Mouse (Mus musculus) ES-Bruce4 (cell line): ENCODE data around the gene Hap1. TPM values are rescaled to one million over a fixed set of nuclear protein-coding genes. Genes with fewer than 3 reads are reported as not detected.
A peak's percentile ranks its signal among the peaks of the same experiment; 100 is the strongest.
"Not testable (repeated sequence)": the region's sequence is repeated elsewhere in the genome, so short reads cannot be mapped to it uniquely, and the experiment has no call there.

Experiments used
- H3K27ac ChIP-seq: 2 replicates; pipeline ENCODE4 v1.5.1; 2012; ENCODE audit warnings: low read length, inconsistent platforms; ENCODE audit not compliant: insufficient read depth
- H3K27me3 ChIP-seq: 2 replicates; pipeline ENCODE4 v1.6.1; 2012; ENCODE audit warnings: mild to moderate bottlenecking, low read length, inconsistent platforms; ENCODE audit not compliant: control insufficient read depth, poor library complexity, insufficient read depth, severe bottlenecking
- H3K36me3 ChIP-seq: 2 replicates; pipeline ENCODE4 v1.6.1; 2012; ENCODE audit warnings: inconsistent platforms, mild to moderate bottlenecking, low read length, moderate library complexity; ENCODE audit not compliant: control insufficient read depth, poor library complexity, insufficient read depth, severe bottlenecking
- H3K4me1 ChIP-seq: one replicate; pipeline ENCODE4 v1.8.1; 2011; ENCODE audit warnings: low read length; ENCODE audit not compliant: control insufficient read depth, insufficient read depth
- H3K4me3 ChIP-seq: 2 replicates; pipeline ENCODE4 v1.5.1; 2011; ENCODE audit warnings: low read depth, mild to moderate bottlenecking, low read length
- H3K9ac ChIP-seq: 2 replicates; pipeline ENCODE4 v1.6.1; 2012; ENCODE audit warnings: low read depth, mild to moderate bottlenecking, inconsistent platforms; ENCODE audit not compliant: poor library complexity, severe bottlenecking
- H3K9me3 ChIP-seq: replicated peaks from 2 replicates; pipeline ENCODE4 v1.6.1; 2012; ENCODE audit warnings: mild to moderate bottlenecking, low read length, inconsistent platforms; ENCODE audit not compliant: control insufficient read depth, poor library complexity, insufficient read depth, severe bottlenecking
- CTCF ChIP-seq: IDR thresholded peaks from one replicate; pipeline ENCODE4 v1.8.1; 2011; ENCODE audit warnings: low read depth, low read length
- EP300 ChIP-seq: IDR thresholded peaks from 2 replicates; pipeline ENCODE4 v1.6.1; 2011; ENCODE audit warnings: low read depth, low read length; ENCODE audit not compliant: insufficient read depth
- POLR2A ChIP-seq: IDR thresholded peaks from one replicate; pipeline ENCODE4 v1.8.1; 2011; ENCODE audit warnings: low read length; ENCODE audit not compliant: insufficient read depth
- polyA plus RNA-seq: library from polyadenylated mRNA; stranded (reverse); fragments of >200 nt; gene quantifications from 2 replicates; pipeline ENCODE4 v1.2.4, GENCODE M21; 2011; ENCODE audit warnings: low read depth; ENCODE audit not compliant: missing spikeins, insufficient read depth, insufficient read length

The Hap1 gene
- polyA plus RNA-seq, 1 experiment = 12.7 TPM

DNA sequence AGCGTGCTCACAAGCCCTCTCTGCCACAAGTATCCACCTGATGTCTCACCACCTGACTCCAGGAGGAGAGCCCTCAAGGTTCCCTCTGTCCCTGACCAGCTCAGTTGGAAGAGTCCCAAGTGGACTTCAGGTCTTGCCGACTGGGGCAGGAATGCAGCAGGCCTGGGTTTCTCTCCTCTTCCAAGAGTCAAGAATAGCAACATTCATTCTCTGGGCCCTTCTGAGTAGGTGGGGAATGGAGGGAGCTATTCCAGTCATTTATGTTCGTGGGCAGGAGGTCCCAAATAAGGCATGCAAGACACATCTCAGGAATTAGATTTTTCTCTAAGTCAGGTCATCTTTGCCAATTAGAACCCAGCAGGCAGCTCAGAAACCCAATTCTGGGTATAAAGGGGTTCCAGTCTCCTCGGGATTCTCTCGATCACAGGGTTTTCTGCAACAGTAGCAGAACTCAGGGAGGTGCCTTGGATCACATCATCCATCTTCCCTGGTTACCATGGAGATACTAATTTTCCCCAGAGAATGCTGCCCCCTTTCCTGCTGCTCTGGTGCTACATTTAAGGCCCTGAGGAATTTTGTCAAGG is 43.7 kb downstream of the Hap1 start:
- TF ChIP-seq EP300 = no peak
- no peak for TF ChIP-seq POLR2A
- TF ChIP-seq CTCF = no peak

DNA sequence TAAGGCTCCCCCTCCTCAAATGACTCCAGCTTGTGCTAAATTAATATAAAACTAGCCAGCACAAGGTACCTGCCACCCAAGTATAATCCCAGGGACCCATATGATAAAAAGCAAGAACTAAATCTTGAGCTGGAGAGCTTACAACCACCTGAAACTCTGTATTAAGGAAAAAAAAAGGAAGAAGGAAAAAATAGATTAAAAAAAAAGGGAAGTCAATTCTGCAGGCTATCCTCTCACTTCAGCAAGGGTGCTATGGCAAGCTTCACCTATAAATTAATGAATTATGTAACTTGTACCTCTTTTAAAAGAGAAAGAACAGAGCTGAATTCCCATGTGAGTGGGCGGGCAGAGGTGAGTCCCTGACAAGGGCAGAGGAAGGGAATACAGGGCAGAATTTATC is 44.3 kb downstream of the Hap1 start:
- H3K27ac ChIP-seq = no peak overlapping the region
- H3K9ac ChIP-seq = no peak overlapping the region
- TF ChIP-seq EP300 (no peak), CTCF (no peak), POLR2A (no peak)
- H3K4me3 ChIP-seq = no peak overlapping the region
- peaks cover 5% of the 10 kb centered on the region for H3K4me1 ChIP-seq
- no peaks in the 10 kb centered on the region for H3K27me3 ChIP-seq
- H3K36me3 ChIP-seq = no peaks in the 10 kb centered on the region
- no peaks in the 10 kb centered on the region for H3K9me3 ChIP-seq

More for the DNA sequence above, 43.7 kb downstream of the Hap1 start:
- H3K4me1 ChIP-seq = peaks cover 5% of the 10 kb centered on the region
- H3K27ac ChIP-seq = no peak overlapping the region
- H3K4me3 ChIP-seq = no peak overlapping the region
- H3K27me3 ChIP-seq = no peaks in the 10 kb centered on the region
- no peaks in the 10 kb centered on the region for H3K36me3 ChIP-seq
- no peak overlapping the region for H3K9ac ChIP-seq
- H3K9me3 ChIP-seq = no peaks in the 10 kb centered on the region

DNA sequence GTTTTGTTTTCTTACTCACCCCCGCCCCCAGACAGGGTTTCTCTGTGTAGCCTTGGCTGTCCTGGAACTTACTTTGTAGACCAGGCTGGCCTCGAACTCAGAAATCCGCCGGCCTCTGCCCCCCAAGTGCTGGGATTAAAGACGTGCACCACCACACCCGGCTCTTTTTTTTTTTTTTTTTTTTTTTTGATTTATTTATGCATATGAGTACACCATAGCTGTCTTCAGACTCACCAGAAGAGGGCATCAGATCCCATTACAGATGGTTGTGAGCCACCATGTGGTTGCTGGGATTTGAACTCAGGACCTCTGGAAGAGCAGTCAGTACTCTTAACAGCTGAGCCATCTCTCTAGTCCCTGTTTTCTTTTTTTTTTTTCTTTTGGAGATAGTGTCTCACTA is 47.3 kb downstream of the Hap1 start:
- not testable (repeated sequence) for H3K27ac ChIP-seq, H3K27me3 ChIP-seq, H3K9me3 ChIP-seq, H3K4me1 ChIP-seq, H3K9ac ChIP-seq, H3K36me3 ChIP-seq, H3K4me3 ChIP-seq

DNA sequence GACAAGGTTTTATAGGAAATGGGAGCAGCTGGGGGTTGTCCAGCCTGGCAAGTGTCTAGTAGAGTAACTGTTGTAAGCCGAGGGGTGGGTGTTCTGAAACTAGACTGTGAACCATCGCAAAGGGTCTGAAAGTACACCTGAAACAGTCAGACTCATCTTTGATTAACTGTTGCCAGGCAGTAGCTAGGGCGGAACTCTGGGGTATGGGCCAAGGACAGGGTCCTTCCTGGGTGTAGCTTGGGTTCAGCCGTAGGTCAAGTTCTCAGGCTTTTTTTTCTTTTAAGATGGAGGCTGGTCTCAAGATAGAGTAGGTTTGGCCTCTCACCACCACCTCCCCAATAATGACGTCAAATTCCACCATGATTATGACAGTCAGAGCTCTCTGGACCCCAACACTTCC is 48.0 kb downstream of the Hap1 start:
- TF ChIP-seq EP300 (no peak), CTCF (no peak), POLR2A (no peak)
- no peaks in the 10 kb centered on the region for H3K27me3 ChIP-seq
- peaks cover 3% of the 10 kb centered on the region for H3K4me1 ChIP-seq
- H3K27ac ChIP-seq = peak overlapping the region; percentile 21
- no peaks in the 10 kb centered on the region for H3K36me3 ChIP-seq
- H3K9me3 ChIP-seq = no peaks in the 10 kb centered on the region
- no peak overlapping the region for H3K4me3 ChIP-seq
- no peak overlapping the region for H3K9ac ChIP-seq

DNA sequence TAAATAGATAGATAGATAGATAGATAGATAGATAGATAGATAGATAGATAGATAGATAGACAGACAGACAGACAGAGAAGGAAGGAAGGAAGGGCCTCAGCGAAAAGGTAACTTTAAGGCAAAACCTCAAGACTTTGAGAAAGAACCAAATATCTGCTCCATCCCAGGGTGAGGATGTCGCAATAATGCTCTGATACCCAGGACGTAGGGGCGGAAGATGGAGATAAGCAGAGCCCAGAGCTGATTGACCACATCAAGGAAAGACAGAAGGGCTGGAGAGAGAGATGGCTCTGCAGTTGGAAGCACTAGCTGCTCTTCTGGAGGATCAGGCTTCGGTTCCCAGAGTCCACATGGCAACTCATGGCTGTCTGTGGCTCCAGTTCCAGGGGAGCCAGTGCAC is 54.6 kb downstream of the Hap1 start:
- no peak overlapping the region for H3K9ac ChIP-seq
- H3K27me3 ChIP-seq = no peaks in the 10 kb centered on the region
- TF ChIP-seq CTCF (no peak), POLR2A (no peak), EP300 (no peak)
- H3K36me3 ChIP-seq = no peaks in the 10 kb centered on the region
- no peak overlapping the region for H3K27ac ChIP-seq
- H3K4me3 ChIP-seq = no peak overlapping the region
- H3K9me3 ChIP-seq = no peaks in the 10 kb centered on the region
- no peaks in the 10 kb centered on the region for H3K4me1 ChIP-seq

DNA sequence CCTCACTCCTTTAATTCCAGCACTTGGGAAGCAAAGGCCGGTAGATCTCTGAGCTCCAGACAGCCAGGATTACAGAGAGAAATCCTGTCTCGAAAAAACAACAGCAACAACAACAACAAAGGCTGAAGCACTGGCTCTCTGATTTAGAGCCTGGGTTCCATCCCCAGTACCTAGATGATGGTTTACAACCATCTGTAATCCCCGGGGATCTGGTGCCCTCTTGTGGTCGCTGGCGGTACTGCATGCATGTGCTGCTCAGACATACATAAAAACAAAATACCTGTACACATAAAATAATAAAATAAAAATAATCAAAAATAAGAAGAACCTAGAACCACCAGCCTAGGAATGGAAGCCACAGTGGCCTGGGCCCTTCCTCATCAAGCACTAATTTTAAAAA is 55.6 kb downstream of the Hap1 start:
- no peak overlapping the region for H3K4me3 ChIP-seq
- peak; percentile 90 for TF ChIP-seq CTCF
- TF ChIP-seq EP300 = no peak
- no peaks in the 10 kb centered on the region for H3K4me1 ChIP-seq
- no peaks in the 10 kb centered on the region for H3K9me3 ChIP-seq
- H3K9ac ChIP-seq = peak overlapping the region; percentile 13; the same call in 1 of the 2 replicates
- H3K36me3 ChIP-seq = no peaks in the 10 kb centered on the region
- H3K27ac ChIP-seq = no peak overlapping the region
- no peaks in the 10 kb centered on the region for H3K27me3 ChIP-seq
